Mouse (Mus musculus): Measurements from ENCODE around the gene Ppp1ca.
A peak's percentile ranks its signal among the peaks of the same experiment; 100 is the strongest.

DNA sequence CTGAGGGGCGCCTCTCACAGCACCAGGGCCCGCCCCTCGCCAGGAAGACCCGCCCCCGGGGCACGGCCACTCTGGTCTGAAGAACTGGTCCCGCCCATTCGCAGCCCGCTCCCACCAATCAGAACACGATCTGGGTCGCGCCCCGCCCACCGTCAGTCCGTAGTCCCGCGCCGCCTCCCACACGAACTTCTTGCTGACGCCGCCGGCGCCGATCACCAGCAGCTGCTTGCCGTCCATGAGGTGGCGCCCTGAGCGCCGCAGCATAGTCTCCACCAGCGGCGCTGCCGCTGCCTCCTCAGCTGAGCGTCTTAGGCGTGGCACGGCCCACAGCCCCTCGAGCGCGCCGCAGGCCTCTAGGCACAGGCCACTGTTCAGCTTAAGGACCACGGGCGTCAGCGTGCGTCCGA lies 22.5 kb upstream of the Ppp1ca start:
- TF ChIP-seq POLR2A (IDR thresholded peaks at IDR 0.05; ENCODE audit: insufficient read depth, low read depth, low read length) (peak; percentile 97), EP300 (IDR thresholded peaks at IDR 0.05; ENCODE audit: insufficient read depth, low read depth, low read length) (peak; percentile 81; the same call in 1 of the 2 replicates), CTCF (IDR thresholded peaks at IDR 0.05) (no peak; the same call in none of the 2 replicates)

Data from heart, adult 2 months (tissue).